Mouse (Mus musculus): ENCODE data around the gene Enc1. TPM values are rescaled to one million over a fixed set of nuclear protein-coding genes. Genes with fewer than 3 reads are reported as not detected.

Gene Enc1
- total RNA-seq, 2 experiments from 2014 or later, result 570 to 627 TPM

DNA sequence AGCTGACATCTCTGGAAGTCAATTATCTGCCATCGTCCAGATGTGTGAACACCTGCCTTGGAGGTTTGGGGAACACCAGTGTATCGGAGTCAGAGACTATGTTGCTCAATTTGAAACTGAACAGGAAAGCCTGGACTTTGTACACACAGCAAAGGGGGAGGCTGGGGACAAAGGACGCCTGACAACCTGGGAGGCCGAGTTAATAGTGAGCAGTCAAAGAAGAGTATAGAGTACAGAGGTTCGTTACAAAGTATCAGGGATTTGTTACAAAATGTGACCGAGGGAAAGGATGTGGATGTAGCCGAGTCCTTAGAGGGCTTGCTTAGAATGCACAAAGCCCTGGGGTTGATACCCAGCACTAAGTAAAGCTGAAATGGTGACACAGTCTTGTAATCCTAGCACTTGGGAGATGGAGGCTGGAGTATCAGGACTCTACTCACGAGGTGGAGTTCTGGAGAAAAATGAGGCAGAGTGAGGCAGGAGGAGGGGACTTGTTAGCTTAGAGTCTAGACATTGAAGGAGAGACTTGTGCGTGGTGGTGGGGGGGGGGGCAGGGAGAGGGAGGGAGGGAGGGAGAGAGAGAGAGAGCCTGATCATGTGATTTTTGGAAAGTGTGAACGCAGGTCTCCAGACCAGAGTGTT, 16.4 kb upstream of the Enc1 start:
- intact Hi-C loops (cut with DNase I), result no loop called here
- no peak for DNase-seq (ENCODE audit: low spot score in 2 of 2)

DNA sequence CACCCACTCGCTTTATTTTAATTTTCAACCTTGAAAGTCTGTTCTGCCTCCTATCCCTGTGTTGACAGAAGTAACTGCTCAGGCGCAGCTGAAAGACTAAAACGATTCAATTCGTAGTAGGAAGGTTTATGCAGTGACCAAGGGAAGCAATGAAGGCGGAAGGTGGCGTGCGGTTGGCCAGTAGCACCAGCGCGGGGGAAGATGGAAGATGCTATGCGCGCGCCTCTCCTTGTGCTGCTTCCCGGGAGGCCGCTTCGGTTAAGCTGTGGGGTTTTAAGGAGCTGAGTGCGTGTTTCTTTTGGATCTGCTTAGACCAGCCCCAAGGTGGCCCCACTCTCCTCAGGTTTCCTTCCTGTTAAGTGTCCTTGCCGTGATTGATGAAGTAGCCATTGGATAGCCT, 15.8 kb upstream of the Enc1 start:
- DNase-seq (ENCODE audit: low spot score in 2 of 2), result peak in 1 of 2 experiments; percentile 23

DNA sequence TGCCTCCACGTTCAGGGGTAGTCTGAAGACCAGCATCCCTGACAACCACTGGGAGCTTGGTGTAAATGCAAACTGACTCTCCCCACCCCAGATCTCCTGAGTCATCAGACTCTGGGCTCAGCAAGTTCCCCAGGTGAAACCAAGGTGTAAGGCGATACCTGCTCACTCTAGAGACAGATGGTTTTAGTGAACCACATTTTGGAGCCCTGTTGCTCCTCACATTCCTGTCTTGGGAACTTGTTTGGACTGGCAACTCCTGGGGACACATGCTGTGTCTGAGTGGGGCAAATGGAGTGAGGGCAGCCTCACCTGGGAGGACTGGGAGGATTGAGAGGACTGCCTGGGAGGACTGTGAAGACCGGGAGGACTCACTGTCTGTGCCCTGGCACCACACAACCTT, 13.1 kb upstream of the Enc1 start:
- intact Hi-C loops (cut with DNase I), result no loop called here
- DNase-seq (ENCODE audit: low spot score in 2 of 2), result no peak

More for the DNA sequence above, 15.8 kb upstream of the Enc1 start:
- intact Hi-C loops (cut with DNase I), result no loop called here

DNA sequence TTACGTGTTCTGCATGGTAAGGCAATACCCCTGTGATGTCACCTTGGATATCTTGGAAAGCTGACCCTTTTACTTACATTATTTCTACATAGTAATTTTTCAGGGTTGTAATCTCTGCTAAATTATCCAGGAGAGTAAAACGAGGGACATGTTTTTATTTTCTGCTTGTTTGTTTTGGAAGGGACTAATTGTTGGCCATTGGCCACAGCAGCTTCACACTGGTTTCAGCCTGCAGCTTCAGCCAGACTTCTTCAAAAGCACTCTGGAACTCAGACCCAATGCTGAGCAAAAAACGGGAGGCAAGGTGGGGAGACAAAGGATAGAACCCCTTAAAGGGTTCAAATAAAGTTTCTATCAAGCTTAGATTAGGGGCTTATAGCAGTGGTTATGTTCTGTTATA, 10.8 kb upstream of the Enc1 start:
- DNase-seq (ENCODE audit: low spot score in 2 of 2), result no peak
- intact Hi-C loops (cut with DNase I), result loop anchor here (10.0 kb wide), 2 partner anchors 785 to 1015 kb away; no protein-coding TSS in a partner anchor

DNA sequence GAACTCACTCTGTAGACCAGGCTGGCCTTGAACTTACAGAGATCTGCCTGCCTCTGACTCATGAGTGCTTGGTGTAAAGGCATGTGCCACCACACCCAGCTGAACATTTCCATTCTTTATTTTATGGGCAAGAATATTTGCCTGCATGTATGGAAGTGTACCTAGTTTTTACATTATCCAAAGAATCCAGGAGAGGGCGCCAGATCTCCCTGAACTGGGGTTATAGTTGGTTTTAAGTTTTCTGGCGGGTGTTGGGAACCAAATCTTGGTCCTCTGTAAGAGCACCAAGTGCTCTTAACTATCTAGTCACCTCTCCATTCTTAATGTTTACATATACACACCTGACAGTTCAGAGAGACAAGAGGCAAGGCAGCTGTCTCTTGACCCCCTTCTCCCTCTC, 7.8 kb upstream of the Enc1 start:
- no peak for DNase-seq (ENCODE audit: low spot score in 2 of 2)
- intact Hi-C loops (cut with DNase I), result loop anchor here (10.0 kb wide), 2 partner anchors 782 to 1012 kb away; no protein-coding TSS in a partner anchor

DNA sequence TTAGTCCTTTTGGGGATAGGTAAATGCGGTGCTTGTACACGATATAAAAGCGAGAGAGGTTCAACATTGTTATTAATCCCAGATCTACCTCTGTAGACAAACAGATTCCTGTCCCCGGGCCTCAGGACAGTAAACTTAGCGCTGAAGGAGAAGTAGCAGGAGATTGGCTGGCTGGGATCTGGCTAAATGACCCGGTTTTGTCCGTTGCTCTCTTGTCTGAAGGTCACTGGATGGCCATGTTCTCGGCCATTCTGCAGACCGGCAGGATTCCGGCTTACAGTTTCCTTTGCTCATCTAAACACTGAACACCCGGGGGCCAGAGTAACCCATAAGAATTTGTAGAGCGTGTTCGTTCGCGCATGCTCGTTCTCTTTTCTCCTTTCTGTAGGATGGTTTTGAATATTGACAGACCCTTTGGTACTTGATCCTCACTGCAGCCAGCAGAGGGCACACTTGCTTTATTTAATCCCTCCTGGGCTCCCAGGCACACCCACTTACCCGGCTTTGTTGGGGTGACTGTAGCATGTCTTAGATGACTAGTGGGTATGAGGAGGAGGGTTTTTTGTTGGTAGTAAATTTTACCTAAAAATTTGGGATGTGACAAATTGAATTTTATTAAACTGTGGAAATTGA, 6.0 kb upstream of the Enc1 start:
- peak; percentile 80 to 82 for DNase-seq (ENCODE audit: low spot score in 2 of 2)
- intact Hi-C loops (cut with DNase I), result loop anchor here (1.0 to 10.0 kb wide), 3 partner anchors 704 to 1010 kb away; no protein-coding TSS in a partner anchor

DNA sequence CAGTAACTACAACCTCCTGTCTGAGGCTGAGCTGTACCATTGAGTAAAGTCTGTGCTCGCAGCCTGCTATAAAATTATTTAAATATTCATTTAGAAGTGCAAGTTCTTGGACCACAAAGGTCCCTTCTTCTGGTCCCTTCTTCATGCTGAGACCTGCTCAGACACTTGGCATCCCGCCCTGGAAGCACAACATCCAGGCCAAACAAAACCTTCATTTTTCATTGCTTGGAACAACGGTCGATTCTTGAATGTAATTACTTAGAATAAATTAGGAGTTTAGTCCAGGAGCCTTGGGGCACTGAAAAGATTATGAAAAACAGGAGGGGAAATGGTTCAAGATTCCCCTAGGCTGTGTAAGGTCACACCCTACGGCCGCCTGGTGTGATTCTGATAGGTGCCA, 5.0 kb upstream of the Enc1 start:
- intact Hi-C loops (cut with DNase I), result loop anchor here (1.0 to 10.0 kb wide), 3 partner anchors 703 to 1009 kb away; no protein-coding TSS in a partner anchor
- DNase-seq (ENCODE audit: low spot score in 2 of 2), result no peak

DNA sequence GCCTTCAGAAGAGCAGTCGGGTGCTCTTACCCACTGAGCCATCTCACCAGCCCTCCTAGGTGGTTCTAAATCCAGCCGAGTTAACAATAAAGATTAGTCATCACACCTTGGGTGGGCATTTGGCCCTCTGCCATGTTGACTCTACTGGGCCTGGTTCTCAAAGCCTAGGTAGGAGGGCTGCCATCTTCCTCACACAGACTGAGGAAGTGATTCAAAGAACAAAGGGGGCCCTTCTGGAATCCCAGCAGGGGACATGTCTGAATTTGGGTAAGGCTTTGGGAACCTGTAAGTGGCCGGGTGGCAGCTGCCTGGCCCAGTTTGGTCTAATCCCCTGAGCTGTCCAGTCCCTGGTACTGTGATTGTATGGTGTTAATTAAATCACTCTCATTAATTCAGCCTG, 3.2 kb upstream of the Enc1 start:
- intact Hi-C loops (cut with DNase I), result loop anchor here (10.0 kb wide), 2 partner anchors 777 to 1007 kb away; no protein-coding TSS in a partner anchor
- no peak for DNase-seq (ENCODE audit: low spot score in 2 of 2)

DNA sequence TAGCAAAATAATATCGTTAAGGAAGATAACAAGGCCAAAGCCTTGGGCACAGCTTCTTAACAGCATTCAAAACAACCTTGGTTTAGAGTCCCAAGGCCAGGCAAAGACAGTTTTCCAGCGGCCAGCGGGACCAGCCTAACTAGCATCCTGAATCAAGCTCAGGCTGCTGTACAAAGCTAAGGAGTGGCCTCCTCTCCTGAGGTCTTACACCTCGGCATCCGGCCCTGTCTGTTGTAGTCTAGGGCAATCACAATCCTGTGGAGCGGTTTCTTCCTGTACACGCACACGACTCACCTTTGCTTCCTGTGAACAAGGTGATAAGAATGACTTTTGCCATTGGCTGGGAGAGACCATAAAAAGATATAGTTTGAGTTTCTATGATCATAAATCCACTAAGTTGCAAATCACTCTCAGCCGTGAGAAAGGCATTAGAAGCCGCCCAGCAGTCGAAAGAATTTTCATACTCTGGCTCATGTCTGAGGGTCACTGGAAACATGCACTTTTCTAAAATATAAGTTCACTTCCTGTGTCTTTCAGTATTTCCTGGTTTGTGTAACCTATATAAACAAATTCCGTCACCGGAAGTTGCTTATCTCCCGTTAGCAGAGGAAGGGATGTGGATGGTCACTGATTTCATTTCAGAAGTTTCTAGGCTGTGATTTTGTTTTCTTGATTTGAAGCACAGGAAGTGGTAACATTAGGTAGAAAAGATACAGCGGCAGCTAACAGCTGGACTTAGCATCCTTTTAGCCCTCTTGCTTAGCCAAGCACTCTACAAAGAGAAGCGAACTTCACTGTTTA, 2.5 kb upstream of the Enc1 start:
- intact Hi-C loops (cut with DNase I), result loop anchor here (10.0 kb wide), 2 partner anchors 776 to 1006 kb away; no protein-coding TSS in a partner anchor
- DNase-seq (ENCODE audit: low spot score in 2 of 2), result no peak

DNA sequence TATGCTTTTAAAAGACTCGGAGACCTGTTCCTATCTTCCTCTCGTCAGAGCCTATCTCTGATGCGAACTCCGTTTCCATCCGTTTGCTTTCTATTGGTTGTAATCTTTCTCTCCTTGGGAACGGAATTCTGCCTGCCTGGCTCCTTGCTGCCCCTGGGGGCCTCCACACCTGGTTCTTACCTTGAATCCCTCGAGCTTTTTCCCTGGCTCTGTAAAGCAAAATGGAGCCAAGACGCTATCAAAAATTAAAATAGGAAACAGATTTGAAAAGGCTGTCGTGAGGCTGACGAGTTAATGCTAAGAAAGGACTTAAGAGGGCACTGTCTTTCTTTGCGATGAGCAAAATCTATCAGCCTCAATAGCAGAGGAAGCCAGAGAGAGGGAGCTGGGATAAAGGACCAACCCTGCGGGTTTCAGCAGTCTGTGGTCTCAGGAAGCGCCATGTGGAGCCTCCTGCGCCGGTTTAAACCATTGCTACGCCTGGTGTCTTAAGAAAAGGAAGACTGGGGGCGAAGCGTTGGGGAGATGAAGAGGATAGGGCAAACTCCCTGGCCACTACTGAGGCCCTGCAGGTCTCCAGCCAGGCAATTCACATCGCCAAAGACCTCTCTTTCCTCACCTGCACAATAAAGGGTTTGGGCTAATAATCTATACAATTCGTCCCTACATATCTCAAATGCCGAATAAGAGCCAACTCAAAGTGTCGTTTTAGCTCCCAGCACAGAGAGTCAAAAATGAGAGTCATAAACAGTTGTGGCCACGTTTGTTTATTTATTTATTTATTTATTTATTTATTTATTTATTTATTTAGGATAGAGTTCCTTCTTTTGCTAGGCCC, 1.3 kb upstream of the Enc1 start:
- peak in 1 of 2 experiments; percentile 62 for DNase-seq (ENCODE audit: low spot score in 2 of 2)
- intact Hi-C loops (cut with DNase I), result loop anchor here (5.0 to 10.0 kb wide), 7 partner anchors 203 to 1005 kb away; no protein-coding TSS in a partner anchor

DNA sequence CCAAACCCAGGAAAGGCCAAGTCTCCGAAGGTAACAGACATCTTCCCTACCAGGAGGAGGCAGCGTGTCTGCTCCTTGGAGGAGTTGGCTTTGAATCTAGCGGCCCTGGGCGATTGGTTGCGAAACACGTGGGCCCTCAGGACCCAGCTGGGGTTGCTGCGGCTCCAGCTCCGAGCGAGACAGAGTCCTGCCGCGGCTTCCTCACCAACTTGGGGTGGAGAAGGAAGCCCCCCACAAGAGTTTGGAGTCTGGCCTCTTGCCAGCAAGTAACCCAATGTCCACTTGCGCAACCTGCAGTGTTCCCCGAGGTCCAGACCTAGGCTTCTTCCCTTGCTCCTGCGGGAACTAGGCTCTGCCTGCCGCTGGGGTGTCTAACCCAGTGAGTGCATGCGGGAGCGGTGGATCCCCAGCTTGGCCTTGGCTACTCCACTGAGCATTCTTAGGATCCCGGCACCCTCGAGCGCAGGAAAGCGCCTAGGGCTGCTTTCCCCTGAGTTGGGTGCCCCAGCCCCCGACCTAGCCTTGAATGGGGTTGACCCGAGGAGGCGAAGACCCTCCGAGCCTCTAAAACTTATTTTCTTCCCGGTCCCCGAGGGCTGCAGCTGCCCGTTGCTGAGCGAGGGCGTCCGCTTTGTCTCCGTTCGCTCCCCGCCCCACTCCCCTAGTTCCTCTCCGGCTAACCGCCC, 483 bp upstream of the Enc1 start:
- intact Hi-C loops (cut with DNase I), result loop anchor here (5.0 kb wide), 5 partner anchors 202 to 527 kb away; no protein-coding TSS in a partner anchor
- peak; percentile 77 to 79 for DNase-seq (ENCODE audit: low spot score in 2 of 2)

DNA sequence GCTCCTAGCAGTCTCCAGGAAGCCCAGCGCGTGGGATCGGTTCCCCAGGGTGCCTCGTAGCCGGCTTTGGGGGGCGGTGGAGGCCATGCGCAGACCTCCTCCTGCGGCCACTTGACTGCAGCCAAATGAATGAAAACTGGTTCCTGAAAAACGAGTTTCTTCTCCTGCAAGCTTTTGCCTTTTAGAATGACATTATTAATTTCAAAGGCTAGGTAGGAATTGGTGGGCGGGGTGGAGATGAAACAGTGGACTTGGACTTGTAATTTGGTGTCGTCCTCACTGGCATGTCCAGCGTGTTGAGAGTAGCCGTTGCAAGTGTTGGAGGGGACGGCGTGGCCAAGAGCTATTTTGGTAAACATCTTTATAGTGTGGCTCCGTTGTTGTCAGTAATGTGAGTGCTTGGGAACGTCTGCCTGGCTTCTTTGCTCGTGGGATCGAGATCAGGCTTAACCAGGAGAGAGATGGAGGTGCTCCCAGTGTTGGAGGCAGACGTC, 929 bp downstream of the Enc1 start:
- no peak for DNase-seq (ENCODE audit: low spot score in 2 of 2)
- intact Hi-C loops (cut with DNase I), result loop anchor here (5.0 kb wide), 5 partner anchors 200 to 525 kb away; no protein-coding TSS in a partner anchor

DNA sequence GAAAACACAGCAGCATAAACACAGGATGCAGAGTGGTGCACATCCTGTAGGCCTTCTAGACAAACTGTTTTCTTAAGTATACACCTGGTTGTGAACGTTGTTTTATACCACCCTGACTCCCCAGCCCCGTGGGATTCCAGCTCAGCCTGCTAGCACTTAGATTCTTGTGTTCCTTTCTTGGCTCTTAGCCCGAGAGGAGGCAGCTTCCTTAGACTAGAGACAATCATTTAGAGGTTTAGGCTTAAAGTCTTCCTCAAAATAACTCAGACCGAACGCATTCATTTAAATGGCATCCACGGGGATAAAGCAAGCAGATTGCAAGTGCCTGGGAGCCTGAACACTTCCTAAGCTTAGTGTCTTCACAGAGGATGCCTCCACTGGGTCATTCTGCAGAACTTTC, 1.8 kb downstream of the Enc1 start:
- intact Hi-C loops (cut with DNase I), result loop anchor here (5.0 kb wide), 5 partner anchors 200 to 525 kb away; no protein-coding TSS in a partner anchor
- peak in 1 of 2 experiments; percentile 34 for DNase-seq (ENCODE audit: low spot score in 2 of 2)

DNA sequence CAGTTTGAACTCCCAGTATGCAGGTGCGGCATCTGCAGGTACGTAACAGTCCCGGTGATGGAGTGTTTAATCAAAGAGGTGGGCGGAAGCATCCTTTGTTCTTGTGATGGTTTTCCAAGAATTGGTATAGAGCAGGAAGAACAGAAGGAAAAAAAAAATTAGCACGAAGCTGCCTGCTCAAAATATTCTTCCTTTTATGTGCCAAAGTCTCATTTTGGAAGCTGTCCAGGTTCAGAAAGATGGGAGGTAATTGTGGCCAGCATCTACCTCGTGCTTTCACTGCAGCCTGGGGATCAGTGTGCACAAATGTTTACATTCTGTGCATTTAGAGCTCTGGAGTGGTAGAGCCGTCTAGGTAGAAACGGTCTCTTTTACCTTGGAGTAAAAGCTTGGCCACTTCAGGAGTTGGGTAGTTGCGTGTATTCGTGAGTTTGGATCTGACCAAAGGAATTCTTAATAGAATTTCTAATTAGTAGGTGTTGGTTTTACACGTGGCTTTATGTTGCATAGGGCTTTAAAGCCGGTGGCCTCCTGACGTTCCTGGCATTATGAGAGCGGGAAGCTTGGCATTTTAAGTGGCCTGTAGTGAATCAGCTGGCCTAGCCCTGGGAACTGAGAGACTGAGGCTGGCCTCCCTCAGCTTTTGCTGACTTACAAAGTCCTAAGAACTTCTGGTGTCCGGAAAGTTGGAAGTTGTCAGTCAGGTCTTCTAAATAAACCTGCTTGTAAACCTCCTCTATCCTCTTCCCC, 3.2 kb downstream of the Enc1 start:
- DNase-seq (ENCODE audit: low spot score in 2 of 2), result peak in 1 of 2 experiments; percentile 21
- intact Hi-C loops (cut with DNase I), result loop anchor here (5.0 kb wide), 5 partner anchors 198 to 523 kb away; no protein-coding TSS in a partner anchor

DNA sequence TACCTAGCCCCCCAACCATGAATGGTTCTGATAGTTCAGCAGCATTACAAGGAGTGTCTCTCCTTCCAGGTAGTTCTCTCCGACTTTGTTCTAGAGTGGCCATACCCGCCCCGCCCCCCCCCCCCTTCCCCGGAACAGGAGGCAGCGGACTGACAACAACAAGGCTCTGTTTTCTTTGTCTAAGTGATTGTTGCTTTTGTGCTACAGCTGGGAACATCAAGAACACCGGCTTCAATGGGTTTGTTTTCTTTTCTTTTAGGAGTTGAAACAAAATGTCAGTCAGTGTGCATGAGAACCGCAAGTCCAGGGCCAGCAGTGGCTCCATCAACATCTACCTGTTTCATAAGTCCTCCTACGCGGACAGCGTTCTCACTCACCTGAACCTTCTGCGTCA, 3.8 kb downstream of the Enc1 start:
- intact Hi-C loops (cut with DNase I), result loop anchor here (5.0 kb wide), 6 partner anchors 148 to 523 kb away; no protein-coding TSS in a partner anchor
- DNase-seq (ENCODE audit: low spot score in 2 of 2), result no peak

DNA sequence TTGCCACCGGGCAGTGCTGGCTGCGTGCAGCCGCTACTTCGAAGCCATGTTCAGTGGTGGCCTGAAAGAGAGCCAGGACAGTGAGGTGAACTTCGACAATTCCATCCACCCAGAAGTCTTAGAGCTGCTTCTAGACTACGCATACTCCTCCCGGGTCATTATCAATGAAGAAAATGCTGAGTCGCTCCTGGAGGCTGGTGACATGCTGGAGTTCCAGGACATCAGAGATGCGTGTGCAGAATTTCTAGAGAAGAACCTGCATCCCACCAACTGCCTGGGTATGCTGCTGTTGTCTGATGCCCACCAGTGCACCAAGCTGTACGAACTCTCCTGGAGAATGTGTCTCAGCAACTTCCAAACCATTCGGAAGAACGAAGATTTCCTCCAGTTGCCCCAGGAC, 4.3 kb downstream of the Enc1 start:
- intact Hi-C loops (cut with DNase I), result loop anchor here (5.0 kb wide), 1 partner anchor 147 kb away; no protein-coding TSS in a partner anchor
- peak in 1 of 2 experiments; percentile 48 for DNase-seq (ENCODE audit: low spot score in 2 of 2)

DNA sequence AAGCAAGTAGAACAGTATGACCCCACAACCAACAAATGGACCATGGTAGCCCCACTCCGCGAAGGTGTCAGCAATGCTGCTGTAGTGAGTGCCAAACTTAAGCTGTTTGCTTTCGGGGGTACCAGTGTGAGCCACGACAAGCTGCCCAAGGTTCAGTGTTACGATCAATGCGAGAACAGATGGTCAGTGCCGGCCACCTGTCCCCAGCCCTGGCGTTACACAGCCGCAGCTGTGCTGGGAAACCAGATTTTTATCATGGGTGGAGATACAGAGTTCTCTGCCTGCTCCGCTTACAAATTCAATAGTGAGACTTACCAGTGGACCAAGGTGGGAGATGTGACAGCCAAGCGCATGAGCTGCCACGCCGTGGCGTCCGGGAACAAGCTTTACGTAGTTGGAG, 5.3 kb downstream of the Enc1 start:
- DNase-seq (ENCODE audit: low spot score in 2 of 2), result peak in 1 of 2 experiments; percentile 23
- intact Hi-C loops (cut with DNase I), result loop anchor here (5.0 kb wide), 1 partner anchor 146 kb away; no protein-coding TSS in a partner anchor
